Mouse (Mus musculus): Measurements from ENCODE around the gene Pik3ip1. TPM values are rescaled to one million over a fixed set of nuclear protein-coding genes. Genes with fewer than 3 reads are reported as not detected.
A peak's percentile ranks its signal among the peaks of the same experiment; 100 is the strongest.

Pik3ip1 gene
- polyA plus RNA-seq, 1 experiment from 2014 or later = 9.9 TPM

DNA sequence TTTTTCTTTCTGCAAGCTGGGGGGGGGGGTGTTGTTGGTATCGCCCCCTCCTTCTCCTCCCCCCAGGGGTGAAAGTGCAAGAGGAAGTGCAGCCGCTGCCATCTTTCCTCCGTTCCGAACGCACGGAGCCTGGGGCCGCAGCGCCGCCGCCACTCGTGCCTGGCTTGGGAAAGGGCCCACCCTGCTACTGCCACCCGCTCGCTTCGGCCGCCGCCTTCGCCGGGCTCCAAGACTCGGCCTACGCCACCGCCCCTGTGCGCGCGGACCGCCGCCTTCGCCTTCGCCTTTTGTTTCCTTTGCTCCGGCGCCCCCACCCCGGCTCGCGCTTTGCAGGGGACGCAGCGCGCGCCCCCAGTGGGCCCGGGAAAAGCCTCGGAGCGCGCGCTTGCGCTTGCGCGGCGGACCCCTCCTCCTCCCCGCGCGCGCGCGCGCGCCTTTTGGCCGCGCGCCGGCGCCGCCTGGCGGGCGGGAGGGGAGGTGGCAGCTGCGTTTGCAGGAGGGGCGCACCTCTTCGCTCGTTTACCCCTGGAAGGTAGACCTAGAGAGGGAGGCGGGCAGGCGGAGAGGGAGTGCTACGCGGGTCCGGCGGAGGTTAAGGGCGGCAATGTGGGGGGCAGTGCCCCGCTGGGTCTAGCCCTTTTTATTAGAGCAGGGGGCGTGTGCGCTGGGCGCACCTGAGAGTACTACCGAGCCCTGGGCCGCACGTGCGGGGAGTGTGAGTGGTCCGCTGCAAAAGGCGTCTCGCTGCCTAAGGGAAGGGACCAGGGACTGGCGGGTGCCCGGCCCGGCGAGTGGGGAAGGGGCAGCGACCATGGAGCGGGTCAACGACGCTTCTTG is 40.2 kb upstream of the Pik3ip1 start:
- peak overlapping the region; percentile 95 for H3K4me2 ChIP-seq (ENCODE audit: low read length)
- H3K27ac ChIP-seq (ENCODE audit: low read depth) = peak overlapping the region; percentile 100
- peaks cover 28% of the 10 kb centered on the region for H3K4me1 ChIP-seq (replicated peaks; ENCODE audit: control insufficient read depth, insufficient read depth, low read length)
- H3K9me3 ChIP-seq (ENCODE audit: control insufficient read depth, low read length) = no peaks in the 10 kb centered on the region
- DNase-seq (ENCODE audit: low spot score) (peak; percentile 94), ATAC-seq (replicated peaks; ENCODE audit: low FRiP score, low TSS enrichment, low read depth) (peak; percentile 61)
- H3K4me3 ChIP-seq (ENCODE audit: low read depth, low read length) = peak overlapping the region; percentile 81
- H3K27me3 ChIP-seq (replicated peaks; ENCODE audit: control insufficient read depth, insufficient read depth, low read length) = no peaks in the 10 kb centered on the region
- H3K36me3 ChIP-seq (ENCODE audit: control insufficient read depth, insufficient read depth, low read length) = peaks cover 19% of the 10 kb centered on the region
- WGBS = under 1% methylated on average over 68 of the region's 92 CpGs
- peak overlapping the region; percentile 98 for H3K9ac ChIP-seq (ENCODE audit: low read length)

DNA sequence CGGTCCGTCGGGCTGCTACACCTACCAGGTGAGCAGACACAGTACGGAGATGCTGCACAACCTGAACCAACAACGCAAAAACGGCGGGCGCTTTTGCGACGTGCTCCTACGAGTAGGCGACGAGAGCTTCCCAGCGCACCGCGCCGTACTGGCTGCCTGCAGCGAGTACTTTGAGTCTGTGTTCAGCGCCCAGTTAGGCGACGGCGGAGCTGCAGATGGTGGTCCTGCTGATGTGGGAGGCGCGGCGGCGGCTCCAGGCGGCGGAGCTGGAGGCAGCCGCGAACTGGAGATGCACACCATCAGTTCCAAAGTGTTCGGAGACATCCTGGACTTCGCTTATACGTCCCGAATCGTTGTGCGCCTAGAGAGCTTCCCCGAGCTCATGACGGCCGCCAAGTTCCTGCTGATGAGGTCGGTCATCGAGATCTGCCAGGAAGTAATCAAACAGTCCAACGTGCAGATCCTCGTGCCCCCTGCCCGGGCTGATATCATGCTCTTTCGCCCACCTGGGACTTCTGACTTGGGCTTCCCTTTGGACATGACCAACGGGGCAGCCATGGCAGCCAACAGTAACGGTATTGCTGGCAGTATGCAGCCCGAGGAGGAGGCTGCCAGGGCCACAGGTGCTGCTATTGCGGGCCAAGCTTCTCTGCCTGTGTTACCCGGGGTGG is 39.4 kb upstream of the Pik3ip1 start:
- WGBS = 0% methylated on average over 50 of the region's 50 CpGs
- Histone ChIP-seq H3K9me3 (ENCODE audit: control insufficient read depth, low read length) (no peaks in the 10 kb centered on the region), H3K4me1 (replicated peaks; ENCODE audit: control insufficient read depth, insufficient read depth, low read length) (peaks cover 30% of the 10 kb centered on the region), H3K27me3 (replicated peaks; ENCODE audit: control insufficient read depth, insufficient read depth, low read length) (no peaks in the 10 kb centered on the region), H3K36me3 (ENCODE audit: control insufficient read depth, insufficient read depth, low read length) (peaks cover 26% of the 10 kb centered on the region), H3K27ac (ENCODE audit: low read depth) (peak overlapping the region; percentile 100), H3K9ac (ENCODE audit: low read length) (peak overlapping the region; percentile 98), H3K4me3 (ENCODE audit: low read depth, low read length) (peak overlapping the region; percentile 81), H3K4me2 (ENCODE audit: low read length) (peak overlapping the region; percentile 95)
- no peak for ATAC-seq (replicated peaks; ENCODE audit: low FRiP score, low TSS enrichment, low read depth)
- DNase-seq (ENCODE audit: low spot score) = peak; percentile 76

DNA sequence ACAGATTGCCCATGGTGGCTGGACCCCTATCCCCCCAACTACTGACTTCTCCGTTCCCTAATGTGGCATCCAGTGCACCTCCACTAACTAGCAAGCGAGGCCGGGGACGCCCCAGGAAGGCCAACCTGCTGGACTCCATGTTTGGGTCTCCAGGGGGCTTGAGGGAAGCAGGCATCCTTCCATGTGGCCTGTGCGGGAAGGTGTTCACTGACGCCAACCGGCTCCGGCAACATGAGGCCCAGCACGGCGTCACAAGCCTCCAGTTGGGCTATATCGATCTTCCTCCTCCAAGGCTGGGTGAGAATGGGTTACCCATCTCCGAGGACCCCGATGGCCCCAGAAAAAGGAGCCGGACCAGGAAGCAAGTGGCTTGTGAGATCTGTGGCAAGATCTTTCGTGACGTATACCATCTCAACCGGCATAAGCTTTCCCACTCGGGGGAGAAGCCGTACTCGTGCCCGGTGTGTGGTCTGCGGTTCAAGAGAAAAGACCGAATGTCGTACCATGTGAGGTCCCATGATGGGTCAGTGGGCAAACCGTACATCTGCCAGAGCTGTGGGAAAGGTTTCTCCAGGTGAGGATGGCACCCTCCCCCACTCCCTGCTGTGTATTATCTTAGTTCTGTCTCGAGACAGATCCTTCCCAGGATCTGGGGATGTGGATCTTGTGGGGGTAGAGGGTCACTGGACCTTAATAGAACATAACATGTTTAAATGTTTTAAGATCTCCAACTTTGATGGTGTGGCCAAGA is 38.7 kb upstream of the Pik3ip1 start:
- H3K9me3 ChIP-seq (ENCODE audit: control insufficient read depth, low read length) = no peaks in the 10 kb centered on the region
- peak overlapping the region; percentile 100 for H3K27ac ChIP-seq (ENCODE audit: low read depth)
- peak overlapping the region; percentile 95 for H3K4me2 ChIP-seq (ENCODE audit: low read length)
- peaks cover 34% of the 10 kb centered on the region for H3K4me1 ChIP-seq (replicated peaks; ENCODE audit: control insufficient read depth, insufficient read depth, low read length)
- WGBS = 1% methylated on average over 26 of the region's 26 CpGs
- H3K36me3 ChIP-seq (ENCODE audit: control insufficient read depth, insufficient read depth, low read length) = peaks cover 34% of the 10 kb centered on the region
- peak overlapping the region; percentile 81 for H3K4me3 ChIP-seq (ENCODE audit: low read depth, low read length)
- H3K9ac ChIP-seq (ENCODE audit: low read length) = peak overlapping the region; percentile 98
- DNase-seq (ENCODE audit: low spot score) (peak; percentile 75), ATAC-seq (replicated peaks; ENCODE audit: low FRiP score, low TSS enrichment, low read depth) (no peak)
- no peaks in the 10 kb centered on the region for H3K27me3 ChIP-seq (replicated peaks; ENCODE audit: control insufficient read depth, insufficient read depth, low read length)

DNA sequence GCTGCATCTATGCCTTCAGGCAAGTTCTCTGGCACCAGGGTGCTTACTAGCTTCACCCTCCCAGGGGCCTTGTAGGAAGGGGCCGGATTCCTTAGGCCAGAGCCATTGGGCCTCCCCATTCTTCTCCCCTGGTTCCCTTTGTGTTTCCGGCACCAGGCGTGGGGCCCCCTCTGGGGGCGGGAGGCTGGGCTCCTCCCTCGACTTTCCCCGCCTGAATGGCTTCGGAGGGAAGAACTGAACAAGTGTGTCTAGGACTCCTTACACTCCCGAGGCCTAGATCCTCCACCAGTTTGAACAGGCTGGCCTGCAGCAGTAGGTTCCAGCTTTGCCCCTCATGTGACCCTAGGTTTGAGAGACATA is 38.2 kb upstream of the Pik3ip1 start:
- Histone ChIP-seq H3K4me3 (ENCODE audit: low read depth, low read length) (peak overlapping the region; percentile 81), H3K9ac (ENCODE audit: low read length) (peak overlapping the region; percentile 98), H3K4me2 (ENCODE audit: low read length) (peak overlapping the region; percentile 95), H3K4me1 (replicated peaks; ENCODE audit: control insufficient read depth, insufficient read depth, low read length) (peaks cover 32% of the 10 kb centered on the region), H3K27me3 (replicated peaks; ENCODE audit: control insufficient read depth, insufficient read depth, low read length) (no peaks in the 10 kb centered on the region), H3K27ac (ENCODE audit: low read depth) (peak overlapping the region; percentile 100), H3K9me3 (ENCODE audit: control insufficient read depth, low read length) (no peaks in the 10 kb centered on the region), H3K36me3 (ENCODE audit: control insufficient read depth, insufficient read depth, low read length) (peaks cover 39% of the 10 kb centered on the region)
- WGBS = 2% methylated on average over 8 of the region's 8 CpGs
- peak; percentile 89 for DNase-seq (ENCODE audit: low spot score)
- 0 out of 2 replicates have a peak, but pooled peaks have one; percentile 7 for ATAC-seq (replicated peaks; ENCODE audit: low FRiP score, low TSS enrichment, low read depth)

DNA sequence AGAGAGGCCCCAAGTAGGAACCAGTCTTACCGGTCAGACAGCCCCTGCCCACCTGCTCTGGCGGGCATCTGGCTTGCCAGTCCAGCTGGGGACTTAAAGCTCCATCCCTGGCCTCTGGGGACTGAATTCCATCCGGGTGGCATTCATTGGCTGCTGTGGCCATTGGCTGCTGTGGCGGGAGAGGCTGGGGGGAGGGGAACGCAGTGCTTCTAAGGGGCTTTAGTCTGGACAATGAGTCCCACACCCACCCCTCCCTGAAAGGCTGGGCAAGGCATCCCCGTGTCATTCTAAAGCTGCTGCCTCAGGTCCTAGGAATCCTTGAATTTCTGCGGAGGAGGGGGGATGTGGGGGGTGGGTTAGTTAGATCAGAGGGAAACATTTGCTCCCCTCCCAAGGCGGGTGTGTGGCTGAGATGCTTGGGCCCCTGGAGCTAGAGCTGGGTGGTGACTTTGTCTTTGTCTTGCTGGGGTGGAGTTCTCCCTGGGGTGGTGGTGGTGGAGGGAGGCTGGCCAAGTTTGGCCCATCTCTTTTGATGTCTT is 37.4 kb upstream of the Pik3ip1 start:
- Histone ChIP-seq H3K9me3 (ENCODE audit: control insufficient read depth, low read length) (no peaks in the 10 kb centered on the region), H3K27me3 (replicated peaks; ENCODE audit: control insufficient read depth, insufficient read depth, low read length) (no peaks in the 10 kb centered on the region), H3K4me2 (ENCODE audit: low read length) (peak overlapping the region; percentile 95), H3K4me3 (ENCODE audit: low read depth, low read length) (peak overlapping the region; percentile 81), H3K27ac (ENCODE audit: low read depth) (peak overlapping the region; percentile 100), H3K4me1 (replicated peaks; ENCODE audit: control insufficient read depth, insufficient read depth, low read length) (peaks cover 26% of the 10 kb centered on the region), H3K36me3 (ENCODE audit: control insufficient read depth, insufficient read depth, low read length) (peaks cover 46% of the 10 kb centered on the region), H3K9ac (ENCODE audit: low read length) (peak overlapping the region; percentile 98)
- whole genome bisulfite sequencing = 2% methylated on average over 8 of the region's 8 CpGs
- no peak for ATAC-seq (replicated peaks; ENCODE audit: low FRiP score, low TSS enrichment, low read depth)
- peak; percentile 74 for DNase-seq (ENCODE audit: low spot score)

DNA sequence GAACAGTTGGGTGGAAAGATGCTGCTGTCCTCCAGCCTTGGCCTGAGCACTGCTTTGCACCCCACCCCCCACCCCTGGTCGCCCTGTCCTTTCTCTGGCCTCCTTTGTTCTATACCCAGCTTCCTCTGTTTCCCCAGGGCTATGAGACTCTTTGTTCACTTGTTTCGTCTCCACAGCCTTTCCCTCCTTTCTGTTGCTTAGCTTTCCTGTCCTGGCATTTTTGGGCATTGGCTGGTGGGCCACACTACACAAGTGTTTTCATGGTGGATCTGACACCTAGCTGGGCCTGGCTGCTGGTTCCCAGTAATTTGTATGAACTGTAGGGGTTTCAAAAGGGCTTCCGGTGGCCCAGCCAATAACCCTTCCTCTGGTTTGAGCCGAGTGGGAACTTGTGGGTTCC is 36.8 kb upstream of the Pik3ip1 start:
- no peak overlapping the region for H3K27ac ChIP-seq (ENCODE audit: low read depth)
- peaks cover 52% of the 10 kb centered on the region for H3K36me3 ChIP-seq (ENCODE audit: control insufficient read depth, insufficient read depth, low read length)
- DNase-seq (ENCODE audit: low spot score) = no peak
- no peak for ATAC-seq (replicated peaks; ENCODE audit: low FRiP score, low TSS enrichment, low read depth)
- H3K4me2 ChIP-seq (ENCODE audit: low read length) = peak overlapping the region; percentile 95
- H3K9ac ChIP-seq (ENCODE audit: low read length) = peak overlapping the region; percentile 98
- no peaks in the 10 kb centered on the region for H3K27me3 ChIP-seq (replicated peaks; ENCODE audit: control insufficient read depth, insufficient read depth, low read length)
- H3K4me1 ChIP-seq (replicated peaks; ENCODE audit: control insufficient read depth, insufficient read depth, low read length) = peaks cover 20% of the 10 kb centered on the region
- WGBS = 42% methylated on average over 4 of the region's 4 CpGs
- H3K9me3 ChIP-seq (ENCODE audit: control insufficient read depth, low read length) = no peaks in the 10 kb centered on the region
- H3K4me3 ChIP-seq (ENCODE audit: low read depth, low read length) = peak overlapping the region; percentile 81

DNA sequence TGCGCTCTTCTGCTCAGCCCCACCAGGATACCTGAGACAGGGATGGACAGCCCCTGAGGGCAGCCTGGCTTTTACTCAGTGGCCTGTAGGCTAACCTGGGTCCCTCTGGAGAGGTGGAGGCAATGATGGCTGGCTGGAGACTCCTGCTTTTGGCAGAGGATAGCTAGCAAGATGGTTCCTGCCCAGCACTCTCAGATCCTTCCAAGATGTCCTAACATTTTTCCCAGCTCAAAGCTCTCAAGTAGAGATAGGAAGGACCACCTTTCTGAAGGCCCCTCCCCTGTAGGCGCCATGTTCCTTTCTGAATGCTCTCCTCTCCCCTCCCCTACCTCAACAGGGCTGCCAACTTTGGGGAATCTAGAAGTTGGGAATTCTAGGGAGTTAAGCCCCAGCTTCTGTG is 35.6 kb upstream of the Pik3ip1 start:
- Histone ChIP-seq H3K9ac (ENCODE audit: low read length) (no peak overlapping the region), H3K27me3 (replicated peaks; ENCODE audit: control insufficient read depth, insufficient read depth, low read length) (no peaks in the 10 kb centered on the region), H3K4me1 (replicated peaks; ENCODE audit: control insufficient read depth, insufficient read depth, low read length) (peaks cover 20% of the 10 kb centered on the region), H3K27ac (ENCODE audit: low read depth) (no peak overlapping the region), H3K4me3 (ENCODE audit: low read depth, low read length) (no peak overlapping the region), H3K9me3 (ENCODE audit: control insufficient read depth, low read length) (no peaks in the 10 kb centered on the region), H3K4me2 (ENCODE audit: low read length) (no peak overlapping the region), H3K36me3 (ENCODE audit: control insufficient read depth, insufficient read depth, low read length) (peaks cover 65% of the 10 kb centered on the region)
- WGBS = 88% methylated on average over 2 of the region's 2 CpGs
- DNase-seq (ENCODE audit: low spot score) (no peak), ATAC-seq (replicated peaks; ENCODE audit: low FRiP score, low TSS enrichment, low read depth) (no peak)

DNA sequence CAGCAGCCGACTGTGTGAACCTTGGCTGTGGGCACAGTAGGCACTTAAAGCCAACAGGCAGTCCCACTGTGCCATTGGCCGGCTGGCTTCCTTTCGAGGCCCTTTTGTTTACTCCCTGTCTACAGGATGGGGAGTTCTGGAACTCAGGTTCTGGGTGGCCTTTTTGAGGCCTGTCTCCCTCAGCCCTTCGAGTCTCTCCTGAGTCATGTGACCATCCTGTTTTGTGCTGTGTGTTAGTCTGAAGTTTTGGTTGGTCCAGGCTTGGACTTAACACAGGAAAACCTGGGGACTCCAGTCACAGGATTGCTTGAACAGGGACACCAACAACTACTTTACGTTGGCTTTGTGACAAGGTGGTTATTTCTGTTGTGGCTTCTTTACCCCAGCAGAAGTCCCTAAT is 34.1 kb upstream of the Pik3ip1 start:
- H3K36me3 ChIP-seq (ENCODE audit: control insufficient read depth, insufficient read depth, low read length) = peaks cover 79% of the 10 kb centered on the region
- WGBS = 57% methylated on average over 5 of the region's 5 CpGs
- H3K27ac ChIP-seq (ENCODE audit: low read depth) = no peak overlapping the region
- DNase-seq (ENCODE audit: low spot score) (no peak), ATAC-seq (replicated peaks; ENCODE audit: low FRiP score, low TSS enrichment, low read depth) (no peak)
- no peaks in the 10 kb centered on the region for H3K9me3 ChIP-seq (ENCODE audit: control insufficient read depth, low read length)
- no peaks in the 10 kb centered on the region for H3K27me3 ChIP-seq (replicated peaks; ENCODE audit: control insufficient read depth, insufficient read depth, low read length)
- no peak overlapping the region for H3K4me2 ChIP-seq (ENCODE audit: low read length)
- no peak overlapping the region for H3K4me3 ChIP-seq (ENCODE audit: low read depth, low read length)
- H3K9ac ChIP-seq (ENCODE audit: low read length) = no peak overlapping the region
- peaks cover 20% of the 10 kb centered on the region for H3K4me1 ChIP-seq (replicated peaks; ENCODE audit: control insufficient read depth, insufficient read depth, low read length)

All from intestine, embryonic 14.5 days (tissue).